Mouse (Mus musculus) bone marrow macrophage, adult 2 months (primary cell): ENCODE data around the gene Sorcs2.

ENCODE experiments used
- CTCF ChIP-seq: IDR thresholded peaks from 2 replicates; pipeline ENCODE4 v1.5.1; 2012; ENCODE audit warnings: low read depth, mild to moderate bottlenecking, low read length, moderate library complexity
- POLR2A ChIP-seq: IDR thresholded peaks from 2 replicates; pipeline ENCODE4 v1.6.1; 2012; ENCODE audit warnings: mild to moderate bottlenecking, low read depth, low read length, borderline replicate concordance

DNA sequence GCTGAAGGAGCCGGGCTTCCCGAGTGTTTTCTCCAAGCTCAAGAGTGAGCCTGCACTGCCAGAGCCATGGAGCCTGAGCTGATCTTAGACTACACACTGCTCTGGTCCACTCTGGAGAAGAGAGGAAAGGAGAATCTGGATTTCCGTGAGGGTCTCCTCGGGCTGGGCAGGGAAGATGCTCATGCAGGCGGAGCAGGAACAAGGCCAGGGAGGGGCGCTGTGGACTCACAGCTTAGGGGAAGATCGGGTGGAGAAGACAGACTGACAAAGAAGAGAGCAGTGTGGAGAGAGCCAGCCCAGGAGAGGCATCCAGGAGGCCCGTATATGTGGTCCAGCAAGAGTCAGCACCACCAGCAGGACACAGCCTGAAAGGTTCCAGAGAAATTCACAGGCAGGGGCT is 248.8 kb downstream of the Sorcs2 start:
- no peak for TF ChIP-seq POLR2A
- no peak for TF ChIP-seq CTCF
